Mouse (Mus musculus) inflammation-experienced regulatory T-cells (primary cell): ENCODE measurements around the gene Pxdc1. TPM values are rescaled to one million over a fixed set of nuclear protein-coding genes. Genes with fewer than 3 reads are reported as not detected.

Source experiments
- polyA plus RNA-seq, 2 experiments: library from polyadenylated mRNA; unstranded; fragments of 100-300 nt; shearing (Covaris generic); gene quantifications; one replicate each; pipeline ENCODE4 v1.2.1; 2017

Pxdc1 gene
- polyA plus RNA-seq = 1 to 10 TPM; 1.2 to 6.0 TPM

GRCm38 (mm10) chr13:34653391-34653790 lies at the start of gene Pxdc1:
Pxdc1 (minus strand) TSS chr13:34653486.

Other genes starting within 250 kb of the Pxdc1 start
- gene Fam50b, start 81.4 kb upstream of the Pxdc1 start, polyA plus RNA-seq = not detected
- gene Prpf4b, start 221.8 kb upstream of the Pxdc1 start, polyA plus RNA-seq = 10 to 100 TPM; 96.1 to 96.5 TPM